In the genomic region with DNA sequence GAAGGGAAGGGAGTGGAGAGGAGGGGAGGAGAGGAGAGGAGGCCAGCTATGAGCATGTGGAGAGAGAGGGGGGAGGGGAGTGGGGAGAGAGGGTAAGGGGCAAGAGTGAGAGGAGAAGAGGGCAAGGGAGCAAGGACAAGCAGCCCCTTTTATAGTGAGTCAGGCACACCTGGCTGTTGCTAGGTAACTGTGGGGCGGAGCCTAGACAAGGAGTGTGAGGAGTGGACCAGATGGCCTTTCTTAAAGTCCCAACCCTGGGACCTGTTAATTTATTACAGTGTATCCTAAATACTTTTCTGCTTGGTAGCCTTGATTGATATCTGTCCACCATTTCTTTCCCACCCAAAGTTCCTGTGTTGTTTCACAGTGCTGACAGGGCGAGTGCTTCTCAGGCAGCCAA, we compare ENCODE assay signal across 25 mouse cellular contexts. TPM values are rescaled to one million over a fixed set of nuclear protein-coding genes. Genes with fewer than 3 reads are reported as not detected.
DNase-seq lines count a peak whose midpoint lies in the region; ATAC-seq and TF ChIP-seq lines count a peak whose summit lies in the region.
"Had no signal": no experiment of that assay in that cellular context is flagged by ENCODE, and none has a peak within 500 bp of the region (broad histone marks: within the 10 kb centered on the region; RNA-seq: fewer than 3 reads in every experiment).

No protein-coding gene starts in this region.

- no peak overlapping the region for H3K4me3 ChIP-seq in kidney, embryonic 15.5 days (replicated peaks)
- H3K4me3 ChIP-seq in small intestine, adult 2 months (ENCODE audit: low read depth, low read length): no peak overlapping the region
- no peak overlapping the region for H3K4me3 ChIP-seq in forebrain, embryonic 11.5 days (ENCODE audit: low read depth, low read length)
- H3K4me3 ChIP-seq: embryonic facial prominence, embryonic 15.5 days; erythroblast, embryonic 14.5 days; forebrain, embryonic 10.5 days; forebrain, embryonic 15.5 days; heart, embryonic 10.5 days; hindbrain, embryonic 12.5 days had no signal

- 78% methylated on average over 2 of the region's 2 CpGs for WGBS in kidney, embryonic 15.5 days
- 44% methylated on average over 2 of the region's 2 CpGs for WGBS in small intestine, adult 2 months
- 74% methylated on average over 2 of the region's 2 CpGs for WGBS in forebrain, embryonic 11.5 days

- no peak overlapping the region for H3K27ac ChIP-seq in kidney, embryonic 15.5 days
- H3K27ac ChIP-seq in small intestine, adult 2 months (ENCODE audit: insufficient read depth, low read depth, low read length): peak overlapping the region; percentile 61; the same call in 1 of the 2 replicates
- no peak overlapping the region for H3K27ac ChIP-seq in forebrain, embryonic 11.5 days (ENCODE audit: low read depth, low read length)
- H3K27ac ChIP-seq: embryonic facial prominence, embryonic 15.5 days; forebrain, embryonic 10.5 days; forebrain, embryonic 15.5 days; heart, embryonic 10.5 days; hindbrain, embryonic 12.5 days had no signal

- no peak overlapping the region for H3K4me2 ChIP-seq in kidney, embryonic 15.5 days
- no peak overlapping the region for H3K4me2 ChIP-seq in forebrain, embryonic 11.5 days (ENCODE audit: low read depth, low read length, severe bottlenecking)
- H3K4me2 ChIP-seq: embryonic facial prominence, embryonic 15.5 days; forebrain, embryonic 15.5 days; hindbrain, embryonic 12.5 days had no signal

- TF ChIP-seq CTCF in small intestine, adult 2 months (IDR thresholded peaks at IDR 0.05; ENCODE audit: extremely low read depth, insufficient read length, insufficient replicate concordance, low read depth, low read length): no peak

- no peak for DNase-seq in kidney, postnatal 36 days
- peak; percentile 44 for DNase-seq in thymus, postnatal 4 days
- DNase-seq in thymus, postnatal 36 days: no peak
- DNase-seq in forebrain, embryonic 11.5 days (ENCODE audit: low spot score): no peak
- no peak for DNase-seq in layer of hippocampus, adult 9-10 months (ENCODE audit: low spot score)
- DNase-seq: adrenal gland, postnatal 10 days; cerebellum, adult 11 months; cerebellum, adult 8-10 months; cerebellum, postnatal 14 days; embryo, embryonic 11 days; heart, adult 18-20 months; heart, postnatal 10 days; heart, postnatal 4 days had no signal

- H3K4me1 ChIP-seq in kidney, embryonic 15.5 days: peaks cover 12% of the 10 kb centered on the region; the same call in 1 of the 2 replicates
- peaks cover 37% of the 10 kb centered on the region for H3K4me1 ChIP-seq in small intestine, adult 2 months (ENCODE audit: control insufficient read depth, insufficient read depth, insufficient read length, low read length)
- 0 out of 2 replicates have a peak, but pooled peaks cover 3% of the 10 kb centered on the region for H3K4me1 ChIP-seq in forebrain, embryonic 11.5 days (replicated peaks; ENCODE audit: control insufficient read depth, insufficient read depth, low read length)
- H3K4me1 ChIP-seq: embryonic facial prominence, embryonic 15.5 days had no signal

- no peak for TF ChIP-seq POLR2A in small intestine, adult 2 months (IDR thresholded peaks at IDR 0.05; ENCODE audit: low read depth, low read length)

- H3K27me3 ChIP-seq in kidney, embryonic 15.5 days: no peaks in the 10 kb centered on the region
- no peaks in the 10 kb centered on the region for H3K27me3 ChIP-seq in small intestine, adult 2 months (ENCODE audit: control insufficient read depth, insufficient read depth, low read length)
- H3K27me3 ChIP-seq in forebrain, embryonic 11.5 days (ENCODE audit: control insufficient read depth, insufficient read depth, low read length): no peaks in the 10 kb centered on the region
- H3K27me3 ChIP-seq: CH12.LX; embryonic facial prominence, embryonic 15.5 days; forebrain, embryonic 15.5 days; hindbrain, embryonic 12.5 days had no signal

- no peaks in the 10 kb centered on the region for H3K9me3 ChIP-seq in kidney, embryonic 15.5 days (replicated peaks)
- no peaks in the 10 kb centered on the region for H3K9me3 ChIP-seq in forebrain, embryonic 11.5 days (ENCODE audit: control insufficient read depth, low read length)
- H3K9me3 ChIP-seq: embryonic facial prominence, embryonic 15.5 days; forebrain, embryonic 10.5 days; forebrain, embryonic 15.5 days; heart, embryonic 10.5 days; hindbrain, embryonic 12.5 days had no signal

- H3K36me3 ChIP-seq in kidney, embryonic 15.5 days: no peaks in the 10 kb centered on the region
- no peaks in the 10 kb centered on the region for H3K36me3 ChIP-seq in small intestine, adult 2 months (ENCODE audit: control insufficient read depth, insufficient read depth, low read length)
- H3K36me3 ChIP-seq in forebrain, embryonic 11.5 days (ENCODE audit: control insufficient read depth, insufficient read depth, low read length): no peaks in the 10 kb centered on the region
- H3K36me3 ChIP-seq: embryonic facial prominence, embryonic 15.5 days; forebrain, embryonic 10.5 days; forebrain, embryonic 15.5 days; G1E; heart, embryonic 10.5 days; hindbrain, embryonic 12.5 days had no signal

- no peak overlapping the region for H3K9ac ChIP-seq in kidney, embryonic 15.5 days
- H3K9ac ChIP-seq in forebrain, embryonic 11.5 days (ENCODE audit: low read length): no peak overlapping the region
- H3K9ac ChIP-seq: embryonic facial prominence, embryonic 15.5 days; forebrain, embryonic 15.5 days; hindbrain, embryonic 12.5 days had no signal

- ATAC-seq in kidney, embryonic 15.5 days (replicated peaks; ENCODE audit: low FRiP score): 0 out of 2 replicates have a peak, but pooled peaks have one; percentile 55
- ATAC-seq in forebrain, embryonic 11.5 days (replicated peaks; ENCODE audit: low FRiP score): no peak
- ATAC-seq: forebrain, embryonic 15.5 days had no signal

RNA-seq across cellular contexts. Expression of a gene that starts 36.1 kb away (rescaled TPM):
- not detected in 2 replicates for polyA plus RNA-seq in kidney, embryonic 15.5 days (2015; fragmentation: Nextera tagmentation; extraction: Ambion mirVana)
- 0.32 and 0.85 TPM in 2 replicates for polyA plus RNA-seq in small intestine, adult 2 months (2012; rRNA removed)
- polyA plus RNA-seq in forebrain, embryonic 11.5 days (2014; fragmentation: Nextera tagmentation; extraction: Ambion mirVana): 0.03 and 0.07 TPM in 2 replicates
- polyA plus RNA-seq: embryonic facial prominence, embryonic 11.5 days; erythroblast, embryonic 14.5 days; forebrain, embryonic 10.5 days; G1E; heart, embryonic 10.5 days; heart, embryonic 14.5 days had no signal
